Mouse (Mus musculus) kidney, postnatal 4 days (tissue): Measurements from ENCODE around the gene Acsl5.

ENCODE experiments used
- DNase-seq, 2 experiments: peaks; one replicate each; pipeline ENCODE4 v3.0.0; 2021; ENCODE audit warnings: mixed read lengths in 2 of 2

The Acsl5 gene

GRCm38 (mm10) chr19:55251383-55252124, at the start of gene Acsl5:
Gene Acsl5 (plus strand): TSS chr19:55251938.
- DNase-seq = no peak

DNA sequence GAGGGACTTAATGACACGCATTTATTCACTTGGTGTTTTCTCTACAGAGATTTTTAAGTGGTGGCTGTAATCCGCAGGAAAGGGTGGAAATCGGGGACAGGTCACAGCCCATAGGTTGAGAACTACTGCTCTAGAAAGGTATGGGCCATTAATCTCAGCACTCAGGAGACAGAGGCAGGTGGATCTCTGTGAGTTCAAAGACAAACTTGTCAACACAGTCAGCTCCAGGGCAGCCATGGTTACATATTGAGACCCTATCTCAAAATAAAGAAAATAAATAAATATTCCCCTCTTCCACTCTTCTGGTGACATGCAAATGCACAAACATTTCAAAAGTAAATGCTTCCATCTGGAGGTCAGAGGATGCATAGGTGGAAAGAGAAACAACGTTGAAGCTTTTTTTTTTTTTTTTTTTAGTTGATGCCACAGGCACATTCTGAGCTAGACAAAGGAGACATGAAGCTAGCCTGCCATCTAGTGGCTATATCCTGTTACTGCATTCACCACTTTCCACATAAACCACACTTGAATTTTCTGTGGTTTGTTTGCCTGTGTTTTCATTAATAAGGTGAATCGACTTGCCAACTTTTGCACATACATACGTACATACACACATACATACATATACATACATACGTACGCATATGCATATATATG, 45.1 kb upstream of the Acsl5 start:
- DNase-seq = peak; percentile 41 to 55

DNA sequence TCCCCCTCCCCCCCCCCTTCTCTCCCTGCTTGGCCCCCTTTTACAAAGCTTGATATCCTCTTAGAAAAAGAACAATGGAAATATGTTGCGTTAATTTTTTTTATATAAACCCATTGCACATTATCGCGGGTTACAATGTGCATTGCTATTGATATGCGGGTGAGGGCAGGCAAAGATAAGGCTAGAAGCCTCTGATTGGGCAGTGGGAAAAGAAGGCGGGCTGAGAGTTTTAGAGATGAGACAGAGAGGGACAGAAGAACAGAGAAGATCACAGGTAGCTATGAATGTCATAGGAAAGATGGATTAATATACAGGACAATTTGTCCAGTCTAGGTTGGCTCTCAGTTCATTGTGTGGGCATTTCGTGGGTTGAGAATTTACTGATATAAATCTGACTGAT, 44.5 kb upstream of the Acsl5 start:
- no peak for DNase-seq

DNA sequence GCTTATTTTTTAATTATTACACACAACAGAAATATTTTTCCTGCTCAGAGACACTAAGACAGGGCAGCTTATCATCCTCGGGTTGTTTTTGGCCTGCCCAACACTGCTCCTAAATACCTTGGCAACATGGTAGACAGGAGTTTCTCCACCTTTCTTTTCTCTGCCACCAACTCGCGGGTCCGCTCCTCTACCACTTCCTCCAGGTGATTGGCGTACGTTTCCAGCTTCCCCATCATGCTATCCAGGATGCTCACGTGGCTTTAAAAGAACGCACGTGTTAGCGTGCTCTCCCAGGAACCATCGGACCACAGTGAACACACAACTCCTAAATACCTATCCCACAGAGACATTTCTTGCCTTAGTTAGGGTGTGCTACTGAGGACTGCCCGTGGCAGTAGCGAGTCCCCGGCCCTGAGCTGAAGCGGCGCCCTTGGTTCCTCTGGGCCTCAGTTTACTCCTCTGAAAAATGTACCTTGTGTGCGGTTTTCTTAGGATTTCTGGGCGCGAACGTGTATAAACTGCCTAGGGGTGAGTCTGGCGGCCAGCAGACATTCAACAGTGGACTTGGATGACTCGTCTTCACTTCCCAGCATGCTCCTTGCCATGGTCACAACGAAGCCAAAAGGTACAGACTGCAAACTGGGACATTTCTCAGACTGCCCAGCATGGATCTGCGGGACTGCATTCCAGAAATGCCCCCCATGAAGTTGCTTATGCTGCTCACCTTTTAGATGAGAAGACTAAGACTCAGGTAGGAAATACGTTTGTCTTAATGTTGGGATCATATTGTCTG, 43.8 kb upstream of the Acsl5 start:
- no peak for DNase-seq

DNA sequence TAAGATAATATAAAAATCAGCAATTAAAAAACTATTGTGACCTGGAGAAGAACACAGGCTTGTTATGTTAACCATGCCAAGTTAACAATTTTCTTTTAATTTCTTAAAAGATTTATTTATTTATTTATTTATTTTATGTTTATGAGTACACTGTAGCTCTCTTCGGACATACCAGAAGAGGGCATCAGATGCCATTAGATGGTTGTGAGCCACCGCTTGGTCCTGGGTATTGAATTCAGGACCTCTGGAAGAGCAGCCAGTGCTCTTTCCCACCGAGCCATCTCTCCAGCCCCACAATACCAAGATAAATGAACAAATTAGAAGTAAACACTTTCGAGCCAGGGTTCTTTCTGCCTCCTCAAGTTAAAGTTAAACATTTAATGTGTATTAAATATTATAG, 43.1 kb upstream of the Acsl5 start:
- DNase-seq = no peak

- no peak for DNase-seq
Observed at GRCm38 (mm10) chr19:55209084-55209483, 42.7 kb upstream of the Acsl5 start.

GRCm38 (mm10) chr19:55211698-55212097, 40.0 kb upstream of the Acsl5 start:
- no peak for DNase-seq

DNA sequence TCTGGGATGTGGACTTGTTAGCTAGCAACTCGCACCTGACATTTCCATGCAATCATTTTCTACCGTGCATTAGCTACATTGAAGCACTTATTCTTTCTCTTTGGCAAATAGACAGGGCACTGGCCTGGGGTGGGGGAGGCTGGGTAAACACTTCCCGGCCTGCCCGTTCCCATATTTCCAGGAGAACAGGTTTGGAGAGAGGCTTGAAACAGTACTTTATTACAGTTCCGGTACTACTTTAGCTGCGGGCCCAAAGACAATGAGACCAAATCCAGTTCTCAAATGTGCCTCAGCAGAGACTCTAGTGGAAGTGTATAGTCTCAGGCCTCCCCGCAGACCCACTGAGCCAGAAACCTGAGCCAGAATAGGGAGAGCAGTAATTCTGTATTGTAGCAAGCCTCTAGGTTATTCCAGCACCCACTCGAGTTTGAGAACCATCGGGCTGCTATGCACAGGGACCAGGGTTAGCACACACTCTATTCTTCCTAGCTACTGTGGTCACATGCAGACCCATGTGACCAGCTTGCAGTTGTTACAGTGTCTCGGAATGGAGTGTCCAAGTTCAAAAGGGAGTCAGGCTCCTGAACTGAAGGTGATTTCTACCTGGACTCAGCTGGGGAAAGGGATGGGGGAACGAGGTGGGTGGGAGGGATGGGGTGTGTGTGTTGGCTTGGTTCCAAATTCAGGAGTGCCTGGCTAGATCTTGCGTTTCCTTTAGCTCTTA, 38.0 kb upstream of the Acsl5 start:
- no peak for DNase-seq

GRCm38 (mm10) chr19:55216876-55217275, 34.9 kb upstream of the Acsl5 start:
- no peak for DNase-seq

DNA sequence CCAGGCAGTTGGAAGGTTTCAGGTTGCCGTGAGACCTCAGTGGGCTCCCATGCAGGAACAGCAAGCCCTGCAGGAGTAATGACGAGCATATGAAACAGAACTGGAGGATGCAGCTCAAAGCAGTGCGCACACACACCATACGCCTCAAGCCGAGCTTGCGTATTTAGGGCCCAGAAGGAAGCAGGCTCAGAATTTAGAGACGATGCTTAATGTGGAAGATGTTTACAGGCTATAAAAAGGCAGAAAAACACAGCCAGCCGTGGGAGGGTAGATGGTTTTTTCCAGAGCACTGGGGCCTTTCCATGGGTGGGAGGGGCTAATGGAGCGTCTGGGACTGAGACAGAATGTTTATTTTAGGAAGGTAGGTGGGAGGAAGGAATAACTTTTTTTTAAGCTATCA, 34.4 kb upstream of the Acsl5 start:
- DNase-seq = peak; percentile 28 to 56

DNA sequence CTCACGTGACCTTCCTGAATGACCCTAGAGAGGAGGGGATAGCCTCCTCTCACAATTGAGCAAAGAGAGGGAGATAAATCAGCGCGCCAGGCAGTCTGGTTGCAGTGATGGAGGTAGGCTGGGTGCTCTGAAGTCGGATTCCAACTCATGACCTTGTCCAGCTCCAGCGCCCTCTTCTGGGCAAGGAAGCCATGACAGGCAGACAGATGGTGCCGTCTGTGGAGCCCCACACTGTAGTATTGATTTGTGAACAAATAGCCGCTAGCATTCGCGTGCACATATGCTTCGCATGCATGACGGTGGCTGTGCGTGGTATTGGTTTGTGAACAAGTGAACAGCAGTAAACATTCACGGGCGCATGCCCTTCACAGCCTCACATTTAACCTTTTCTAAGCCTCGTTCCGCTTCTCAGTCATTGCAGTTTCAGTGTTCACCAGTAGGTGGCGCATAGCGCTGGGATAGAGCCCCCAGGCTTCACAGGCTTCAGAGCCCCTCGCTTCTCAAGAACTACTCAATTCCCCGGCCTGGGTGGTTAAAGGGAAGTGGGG, 33.5 kb upstream of the Acsl5 start:
- DNase-seq = peak; percentile 91 to 93

GRCm38 (mm10) chr19:55218741-55219221, 33.0 kb upstream of the Acsl5 start:
- DNase-seq = no peak

GRCm38 (mm10) chr19:55219359-55219758, 32.4 kb upstream of the Acsl5 start:
- peak; percentile 17 to 51 for DNase-seq

DNA sequence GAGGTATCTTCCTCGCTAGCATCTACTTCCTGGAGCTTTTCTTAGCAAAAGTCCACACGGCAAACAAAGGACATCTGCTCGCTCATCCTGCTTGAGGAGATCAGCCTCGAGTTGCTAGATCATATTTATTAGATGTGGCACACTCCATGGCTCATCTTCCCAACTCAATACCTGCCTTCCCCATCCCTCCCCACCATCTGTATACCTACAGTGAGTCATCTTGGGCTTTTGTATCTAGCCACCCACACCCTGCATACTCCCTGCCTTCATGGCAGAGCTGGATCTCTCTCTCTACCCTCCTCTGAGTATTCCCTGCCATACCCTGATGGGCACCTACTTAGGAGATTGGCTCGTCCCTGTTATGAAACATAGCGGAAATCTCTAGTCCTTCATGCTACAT, 30.5 kb upstream of the Acsl5 start:
- DNase-seq = no peak

DNA sequence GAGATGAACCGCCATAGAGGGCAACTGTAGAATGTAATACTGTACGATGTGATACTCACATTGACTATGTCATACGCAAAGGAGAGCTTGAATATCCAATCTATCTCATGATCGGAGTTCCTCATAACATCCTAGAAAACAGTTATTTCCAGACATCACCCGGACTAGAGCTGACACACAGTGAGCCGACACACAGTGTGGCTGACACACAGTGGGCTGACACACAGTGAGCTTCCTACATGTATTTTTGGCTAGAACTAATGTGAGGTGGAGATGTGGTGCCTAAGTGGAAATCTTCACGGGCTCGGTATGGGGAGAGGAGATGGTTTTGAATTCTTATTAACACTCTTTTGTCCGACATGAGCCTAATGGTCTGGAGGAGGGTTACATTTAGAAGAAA, 29.5 kb upstream of the Acsl5 start:
- DNase-seq = no peak

DNA sequence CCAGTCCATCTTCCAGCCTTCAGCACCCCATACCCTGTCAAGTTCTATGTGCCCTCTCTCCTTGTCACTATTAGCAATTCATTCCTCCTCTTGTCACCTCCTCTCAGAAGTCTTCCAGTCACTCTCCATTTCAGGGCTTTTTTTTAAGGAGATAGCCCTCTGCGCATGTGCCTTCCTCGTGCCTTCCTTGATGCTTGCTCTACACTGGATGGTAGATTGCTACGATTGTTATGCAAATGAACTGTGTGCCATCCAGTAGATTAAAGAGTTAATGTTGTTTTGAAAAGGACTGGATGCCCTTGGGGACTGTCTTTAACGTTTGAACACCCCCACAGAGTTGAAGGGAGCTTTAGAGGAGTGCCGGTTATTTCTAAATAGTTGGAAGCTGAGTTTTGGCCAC, 25.1 kb upstream of the Acsl5 start:
- no peak for DNase-seq

DNA sequence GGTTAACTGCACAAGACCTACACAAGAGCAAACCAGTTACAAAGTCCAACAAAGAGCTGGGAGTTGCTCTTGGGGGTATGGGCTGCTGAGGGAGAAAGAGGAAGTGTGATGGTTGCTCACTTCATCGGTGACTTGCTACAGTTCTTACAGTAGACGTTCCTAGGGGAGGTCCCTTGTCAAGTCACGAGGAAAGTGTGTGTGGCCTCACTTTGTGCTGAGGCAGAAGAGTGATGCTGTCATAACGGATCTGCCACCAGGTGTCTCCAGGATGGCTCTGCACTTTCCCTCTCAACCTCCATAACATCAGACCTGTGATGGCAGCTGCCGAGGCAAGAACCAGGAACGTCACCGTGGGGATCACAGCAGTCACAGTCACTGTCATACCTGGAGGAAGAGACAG, 24.6 kb upstream of the Acsl5 start:
- DNase-seq = no peak

GRCm38 (mm10) chr19:55231081-55231480, 20.7 kb upstream of the Acsl5 start:
- no peak for DNase-seq

- no peak for DNase-seq
Observed at GRCm38 (mm10) chr19:55232136-55232535, 19.6 kb upstream of the Acsl5 start.

GRCm38 (mm10) chr19:55236026-55236425, 15.7 kb upstream of the Acsl5 start:
- DNase-seq = peak in 1 of 2 experiments; percentile 33

- DNase-seq = no peak
Observed at GRCm38 (mm10) chr19:55236564-55236963, 15.2 kb upstream of the Acsl5 start.

GRCm38 (mm10) chr19:55239766-55240426, 11.8 kb upstream of the Acsl5 start:
- DNase-seq = no peak
